Mouse (Mus musculus): ENCODE measurements around the gene Csad. TPM values are rescaled to one million over a fixed set of nuclear protein-coding genes. Genes with fewer than 3 reads are reported as not detected.

Gene Csad
- polyA plus RNA-seq, 1 experiment from 2014 or later = 36.0 TPM

- DNase-seq (ENCODE audit: extremely low spot score, low spot score) = no peak
- WGBS = 88% methylated on average over 10 of the region's 10 CpGs
- H3K27ac ChIP-seq = no peak overlapping the region
- peaks cover 58% of the 10 kb centered on the region for H3K27me3 ChIP-seq (ENCODE audit: poor library complexity, severe bottlenecking)
- no peaks in the 10 kb centered on the region for H3K9me3 ChIP-seq
- H3K36me3 ChIP-seq (replicated peaks) = no peaks in the 10 kb centered on the region
- H3K4me3 ChIP-seq = no peak overlapping the region
- peaks cover 34% of the 10 kb centered on the region for H3K4me1 ChIP-seq
Measured at GRCm38 (mm10) chr15:102145330-102145729, 59.2 kb downstream of the Csad start.

DNA sequence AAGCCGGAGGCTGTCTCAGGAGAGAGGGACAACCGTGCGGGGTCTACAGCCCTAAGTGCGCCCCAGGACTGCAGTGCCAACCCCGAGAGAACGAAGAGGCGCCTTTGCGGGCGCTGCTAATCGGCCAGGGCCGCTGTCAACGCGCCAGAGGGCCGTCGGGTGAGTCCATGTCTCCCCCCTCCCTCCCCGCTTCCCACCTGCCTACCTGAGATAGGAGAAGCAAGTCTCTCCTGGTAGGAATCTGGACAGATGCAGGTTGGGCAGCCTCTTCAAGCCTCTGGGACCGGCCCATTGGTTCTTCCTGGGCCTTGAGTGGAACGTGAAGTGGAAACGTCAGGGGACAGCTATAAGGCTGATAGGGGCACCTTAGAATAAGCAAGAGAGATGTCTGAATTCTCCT lies 59.8 kb downstream of the Csad start:
- H3K27me3 ChIP-seq (ENCODE audit: poor library complexity, severe bottlenecking) = peaks cover 58% of the 10 kb centered on the region
- WGBS = 10% methylated on average over 19 of the region's 19 CpGs
- DNase-seq (ENCODE audit: extremely low spot score, low spot score) = no peak
- H3K9me3 ChIP-seq = no peaks in the 10 kb centered on the region
- peak overlapping the region; percentile 62 for H3K27ac ChIP-seq
- peaks cover 31% of the 10 kb centered on the region for H3K4me1 ChIP-seq
- peak overlapping the region; percentile 42 for H3K4me3 ChIP-seq
- no peaks in the 10 kb centered on the region for H3K36me3 ChIP-seq (replicated peaks)

- Histone ChIP-seq H3K27me3 (ENCODE audit: poor library complexity, severe bottlenecking) (peaks cover 58% of the 10 kb centered on the region), H3K4me3 (peak within 1 kb of the TSS; percentile 42), H3K27ac (peak within 1 kb of the TSS; percentile 62), H3K4me1 (peaks cover 28% of the 10 kb centered on the region), H3K36me3 (replicated peaks) (no peaks in the 10 kb centered on the region), H3K9me3 (no peaks in the 10 kb centered on the region)
- no peak for DNase-seq (ENCODE audit: extremely low spot score, low spot score)
- WGBS = 3% methylated on average over 22 of the region's 22 CpGs
Measured at GRCm38 (mm10) chr15:102144274-102144711, 60.2 kb downstream of the Csad start, which contains the start of gene Igfbp6. Igfbp6 (plus strand) TSS chr15:102144362.

DNA sequence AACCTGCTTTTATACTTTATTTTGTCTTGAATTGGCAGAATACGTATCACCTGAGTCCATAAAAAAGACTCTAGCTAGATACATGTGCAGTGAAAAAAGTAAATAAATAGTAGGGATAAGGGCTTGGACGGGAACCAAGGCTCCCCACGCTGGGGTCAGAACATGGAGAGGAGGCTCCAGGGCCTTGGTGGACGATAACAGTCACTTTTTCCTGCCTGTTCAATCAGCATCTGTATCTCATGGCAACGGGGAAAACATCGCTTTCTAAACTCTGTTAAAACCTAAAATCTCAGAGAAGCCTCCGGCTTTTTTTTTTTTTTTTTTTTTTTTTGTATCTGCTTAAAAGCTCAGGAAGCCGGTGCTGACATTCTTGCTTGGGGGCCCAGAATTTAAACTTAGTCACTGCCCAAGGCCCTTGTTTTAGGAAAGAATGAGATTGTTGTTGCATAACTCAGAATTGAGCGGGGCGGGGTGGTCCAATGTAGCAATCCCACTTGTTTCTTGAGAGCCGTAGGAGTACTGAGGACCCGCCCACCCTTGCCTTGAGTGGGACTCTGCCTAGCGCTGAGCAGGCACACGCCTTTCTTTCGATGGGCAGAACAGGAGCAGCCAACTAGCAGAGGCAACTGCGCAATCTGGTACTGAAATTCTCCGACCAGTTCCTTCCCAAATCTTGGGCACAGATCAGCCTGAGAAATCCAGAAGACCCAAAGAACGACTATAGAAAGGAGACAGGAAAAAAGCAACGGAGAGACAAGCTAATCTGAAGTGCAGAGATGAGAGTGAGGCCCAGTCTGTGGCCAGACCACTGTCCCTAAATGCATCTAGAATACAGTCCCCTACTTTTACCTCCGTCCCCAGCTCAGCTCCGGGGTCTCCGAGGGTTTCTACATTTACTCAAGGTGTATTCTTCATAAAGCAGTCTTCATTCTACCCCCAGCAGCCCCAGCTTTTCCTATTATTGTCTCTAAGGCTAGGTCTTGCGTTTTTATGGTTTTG lies 61.3 kb downstream of the Csad start:
- Histone ChIP-seq H3K27me3 (ENCODE audit: poor library complexity, severe bottlenecking) (peaks cover 58% of the 10 kb centered on the region), H3K36me3 (replicated peaks) (no peaks in the 10 kb centered on the region), H3K4me3 (no peak overlapping the region), H3K4me1 (peaks cover 24% of the 10 kb centered on the region), H3K27ac (no peak overlapping the region), H3K9me3 (no peaks in the 10 kb centered on the region)
- 57% methylated on average over 23 of the region's 23 CpGs for WGBS
- no peak for DNase-seq (ENCODE audit: extremely low spot score, low spot score)

GRCm38 (mm10) chr15:102141120-102141519 lies 63.4 kb downstream of the Csad start:
- 85% methylated on average over 5 of the region's 5 CpGs for WGBS
- Histone ChIP-seq H3K27me3 (ENCODE audit: poor library complexity, severe bottlenecking) (peaks cover 49% of the 10 kb centered on the region), H3K36me3 (replicated peaks) (no peaks in the 10 kb centered on the region), H3K9me3 (no peaks in the 10 kb centered on the region), H3K4me3 (no peak overlapping the region), H3K4me1 (peaks cover 35% of the 10 kb centered on the region), H3K27ac (no peak overlapping the region)
- DNase-seq (ENCODE audit: extremely low spot score, low spot score) = no peak

DNA sequence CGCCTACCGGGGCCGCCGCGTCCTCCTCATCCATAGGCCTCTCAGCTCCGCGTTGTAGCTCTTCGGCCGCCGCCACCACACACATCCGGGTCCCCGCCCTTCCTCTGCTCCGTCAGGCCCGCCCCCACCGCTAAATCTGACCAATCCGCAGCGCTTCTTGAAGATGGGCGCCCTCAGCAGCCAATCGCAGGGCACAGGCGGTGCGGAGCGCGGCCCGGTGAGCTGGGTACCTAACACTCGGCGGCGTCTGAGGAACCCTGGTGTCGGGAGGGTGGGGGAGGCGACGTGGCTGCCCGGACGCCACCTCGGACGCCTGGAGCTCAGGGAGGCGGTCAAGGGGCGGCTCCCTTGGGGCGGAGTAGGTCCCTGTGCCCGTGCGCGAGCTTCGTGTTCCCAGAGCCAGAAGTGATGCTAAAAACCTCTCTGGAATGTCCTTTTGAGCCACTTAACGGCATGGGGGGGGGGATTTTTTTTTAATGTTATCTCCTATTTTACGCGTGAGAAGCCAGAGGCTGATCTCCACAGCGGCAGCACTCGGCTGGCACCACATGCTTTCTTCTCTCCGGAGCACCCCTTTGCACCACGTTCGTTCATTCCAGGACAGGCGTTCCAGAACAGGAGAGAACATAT lies 68.3 kb downstream of the Csad start, which contains the start of gene Spryd3:
Gene Spryd3 (minus strand): TSS at position 106 of the 630 bp plus-strand sequence.
- under 1% methylated on average over 50 of the region's 50 CpGs for WGBS

DNA sequence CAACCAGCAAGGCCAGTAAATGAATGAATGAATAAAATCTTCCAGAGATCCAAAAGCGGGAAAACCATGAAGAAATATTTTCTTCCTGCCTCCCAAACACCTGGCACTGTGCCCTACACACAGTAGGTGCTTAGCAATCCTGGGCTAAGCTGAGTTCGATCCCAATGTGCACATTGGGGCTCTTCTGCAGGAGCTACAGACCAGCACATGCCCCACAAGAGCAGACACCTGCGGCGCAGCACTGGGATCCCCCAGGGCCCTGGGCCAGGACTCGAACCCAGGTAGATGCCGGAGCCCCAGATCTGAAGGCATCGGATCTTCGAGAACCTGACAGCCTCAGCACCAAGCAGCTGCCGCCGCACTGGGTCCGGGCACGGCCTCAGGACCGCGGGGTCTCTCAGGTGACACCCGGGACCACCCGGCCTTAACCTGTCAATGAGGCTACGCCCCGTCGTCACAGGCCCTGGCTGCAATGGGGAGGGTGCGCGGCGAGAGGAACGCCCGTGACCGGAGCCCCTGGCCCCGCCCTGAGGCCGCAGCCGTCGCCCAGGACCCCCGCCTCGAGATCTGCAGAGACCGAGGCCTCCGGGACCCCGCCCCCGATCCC lies 68.9 kb downstream of the Csad start:
- H3K4me3 ChIP-seq = peak overlapping the region; percentile 90
- no peak for DNase-seq (ENCODE audit: extremely low spot score, low spot score)
- peaks cover 27% of the 10 kb centered on the region for H3K4me1 ChIP-seq
- H3K36me3 ChIP-seq (replicated peaks) = peaks cover 28% of the 10 kb centered on the region
- no peaks in the 10 kb centered on the region for H3K9me3 ChIP-seq
- no peaks in the 10 kb centered on the region; the same call in 1 of the 2 replicates for H3K27me3 ChIP-seq (ENCODE audit: poor library complexity, severe bottlenecking)
- H3K27ac ChIP-seq = peak overlapping the region; percentile 94
- WGBS = 4% methylated on average over 35 of the region's 35 CpGs

More for the DNA sequence above, 68.3 kb downstream of the Csad start, which contains the start of gene Spryd3:
- peaks cover 27% of the 10 kb centered on the region for H3K4me1 ChIP-seq
- peaks cover under 1% of the 10 kb centered on the region; the same call in 1 of the 2 replicates for H3K27me3 ChIP-seq (ENCODE audit: poor library complexity, severe bottlenecking)
- H3K27ac ChIP-seq = peak within 1 kb of the TSS; percentile 94
- no peaks in the 10 kb centered on the region for H3K9me3 ChIP-seq
- DNase-seq (ENCODE audit: extremely low spot score, low spot score) = peak; percentile 97
- H3K4me3 ChIP-seq = peak within 1 kb of the TSS; percentile 90
- H3K36me3 ChIP-seq (replicated peaks) = peaks cover 22% of the 10 kb centered on the region

DNA sequence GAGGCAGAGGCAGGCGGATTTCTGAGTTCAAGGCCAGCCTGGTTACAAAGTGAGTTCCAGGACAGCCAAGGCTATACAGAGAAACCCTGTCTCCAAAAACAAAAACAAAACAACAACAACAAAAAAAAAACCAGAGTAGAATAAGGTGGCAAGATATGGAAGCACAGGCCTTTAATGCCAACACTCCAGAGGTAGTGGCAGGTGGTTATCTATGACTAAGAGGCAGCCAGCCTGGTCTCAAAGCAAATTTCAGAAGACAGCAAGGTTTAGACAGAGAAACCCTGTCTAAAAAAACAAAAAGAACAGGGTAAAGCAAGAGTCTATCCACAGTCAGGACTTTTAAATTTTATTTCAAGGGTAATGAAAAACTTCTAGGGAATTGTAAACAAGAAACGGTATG lies 69.8 kb downstream of the Csad start:
- H3K9me3 ChIP-seq = no peaks in the 10 kb centered on the region
- no peak overlapping the region for H3K27ac ChIP-seq
- peaks cover 27% of the 10 kb centered on the region for H3K4me1 ChIP-seq
- no peak for DNase-seq (ENCODE audit: extremely low spot score, low spot score)
- peaks cover 37% of the 10 kb centered on the region for H3K36me3 ChIP-seq (replicated peaks)
- 0 out of 2 replicates have a peak overlapping the region, but pooled peaks have one; percentile 90 for H3K4me3 ChIP-seq
- 91% methylated on average over 2 of the region's 2 CpGs for whole genome bisulfite sequencing
- H3K27me3 ChIP-seq (ENCODE audit: poor library complexity, severe bottlenecking) = no peaks in the 10 kb centered on the region; the same call in 1 of the 2 replicates

DNA sequence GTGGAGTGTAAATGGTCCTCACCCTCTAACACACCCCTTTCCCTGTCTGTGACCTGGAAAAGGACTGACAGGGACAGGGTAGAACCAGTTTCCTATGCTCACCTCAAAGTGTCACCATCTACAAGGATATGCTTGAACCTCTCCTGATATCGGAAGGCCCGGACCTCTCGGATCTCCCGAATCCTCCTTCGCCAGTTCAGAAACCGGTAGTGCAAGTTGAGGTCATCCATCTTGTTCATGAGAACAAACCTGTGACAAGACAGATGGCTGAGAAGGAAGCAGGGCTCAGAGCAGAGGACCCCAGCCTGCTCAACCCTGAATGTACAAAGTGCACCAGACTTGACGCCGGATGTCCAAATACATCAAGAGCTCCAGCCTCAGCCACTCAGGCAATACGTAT lies 71.2 kb downstream of the Csad start:
- no peak overlapping the region for H3K27ac ChIP-seq
- no peak for DNase-seq (ENCODE audit: extremely low spot score, low spot score)
- no peak overlapping the region for H3K4me3 ChIP-seq
- no peaks in the 10 kb centered on the region; the same call in 1 of the 2 replicates for H3K27me3 ChIP-seq (ENCODE audit: poor library complexity, severe bottlenecking)
- no peaks in the 10 kb centered on the region for H3K9me3 ChIP-seq
- peaks cover 51% of the 10 kb centered on the region for H3K36me3 ChIP-seq (replicated peaks)
- H3K4me1 ChIP-seq = peaks cover 27% of the 10 kb centered on the region
- 92% methylated on average over 9 of the region's 9 CpGs for WGBS

Other genes starting within 250 kb of the Csad start
- 32.6 and 35.6 TPM in 2 replicates for gene Krt8, start 200.2 kb downstream of the Csad start, polyA plus RNA-seq (2016; fragmentation: Nextera tagmentation; extraction: Ambion mirVana)
- 34.4 and 37.1 TPM in 2 replicates for gene Krt18, start 176.5 kb downstream of the Csad start, polyA plus RNA-seq (2016; fragmentation: Nextera tagmentation; extraction: Ambion mirVana)
- 140 and 143 TPM in 2 replicates for gene Eif4b, start 131.0 kb downstream of the Csad start, polyA plus RNA-seq (2016; fragmentation: Nextera tagmentation; extraction: Ambion mirVana)
- gene Tns2, start 104.3 kb downstream of the Csad start, polyA plus RNA-seq (2016; fragmentation: Nextera tagmentation; extraction: Ambion mirVana) = 11.1 and 13.1 TPM in 2 replicates
- gene Spryd3, start 68.5 kb downstream of the Csad start, polyA plus RNA-seq (2016; fragmentation: Nextera tagmentation; extraction: Ambion mirVana) = 10.8 and 12.7 TPM in 2 replicates
- 0.14 and 0.17 TPM in 2 replicates for gene Igfbp6, start 60.4 kb downstream of the Csad start, polyA plus RNA-seq (2016; fragmentation: Nextera tagmentation; extraction: Ambion mirVana)
- gene Soat2, start 54.2 kb downstream of the Csad start, polyA plus RNA-seq (2016; fragmentation: Nextera tagmentation; extraction: Ambion mirVana) = 0.09 TPM in 1 of 2 replicates, not detected in the other
- 71.7 and 72.7 TPM in 2 replicates for gene Zfp740, start 1.5 kb downstream of the Csad start, polyA plus RNA-seq (2016; fragmentation: Nextera tagmentation; extraction: Ambion mirVana)
- gene Itgb7, start 27.2 kb upstream of the Csad start, polyA plus RNA-seq (2016; fragmentation: Nextera tagmentation; extraction: Ambion mirVana) = 0.42 and 0.55 TPM in 2 replicates
- 27.5 and 31.3 TPM in 2 replicates for gene Rarg, start 52.8 kb upstream of the Csad start, polyA plus RNA-seq (2016; fragmentation: Nextera tagmentation; extraction: Ambion mirVana)
- gene Gm9918, start 65.8 kb upstream of the Csad start, polyA plus RNA-seq (2016; fragmentation: Nextera tagmentation; extraction: Ambion mirVana) = 0.48 and 0.76 TPM in 2 replicates
- 64.2 and 66.8 TPM in 2 replicates for gene Mfsd5, start 74.7 kb upstream of the Csad start, polyA plus RNA-seq (2016; fragmentation: Nextera tagmentation; extraction: Ambion mirVana)
- 55.6 and 59.9 TPM in 2 replicates for gene Espl1, start 91.5 kb upstream of the Csad start, polyA plus RNA-seq (2016; fragmentation: Nextera tagmentation; extraction: Ambion mirVana)
- 311 and 331 TPM in 2 replicates for gene Pfdn5, start 121.4 kb upstream of the Csad start, polyA plus RNA-seq (2016; fragmentation: Nextera tagmentation; extraction: Ambion mirVana)
- gene Myg1, start 127.0 kb upstream of the Csad start, polyA plus RNA-seq (2016; fragmentation: Nextera tagmentation; extraction: Ambion mirVana) = 127 and 128 TPM in 2 replicates
- gene Aaas, start 146.0 kb upstream of the Csad start, polyA plus RNA-seq (2016; fragmentation: Nextera tagmentation; extraction: Ambion mirVana) = 141 and 144 TPM in 2 replicates
- gene Sp7, start 162.5 kb upstream of the Csad start, polyA plus RNA-seq (2016; fragmentation: Nextera tagmentation; extraction: Ambion mirVana) = 0.25 and 0.42 TPM in 2 replicates
- gene Sp1, start 201.4 kb upstream of the Csad start, polyA plus RNA-seq (2016; fragmentation: Nextera tagmentation; extraction: Ambion mirVana) = 9.7 and 9.9 TPM in 2 replicates
- 0.33 TPM in 1 of 2 replicates, not detected in the other for gene Amhr2, start 240.6 kb upstream of the Csad start, polyA plus RNA-seq (2016; fragmentation: Nextera tagmentation; extraction: Ambion mirVana)